Mouse (Mus musculus) hindbrain, embryonic 11.5 days (tissue): ENCODE data around the gene Rab36. TPM values are rescaled to one million over a fixed set of nuclear protein-coding genes. Genes with fewer than 3 reads are reported as not detected.

Experiments used
- ATAC-seq: fragments of 200-750 bp; cut with Nextera tagmentation; 2 replicates; pipeline ENCODE4 v1.8.0; 2017; ENCODE audit warnings: mild to moderate bottlenecking, moderate TSS enrichment, moderate library complexity; ENCODE audit not compliant: low FRiP score
- DNase-seq: peaks from one replicate; pipeline ENCODE4 v3.0.0-alpha.2; 2015; ENCODE audit warnings: low spot score
- H3K27ac ChIP-seq: fragments of 300-500 bp; sonication (generic); 2 replicates; pipeline ENCODE4 v1.5.1; 2014; ENCODE audit warnings: mild to moderate bottlenecking, low read depth, low read length
- H3K27me3 ChIP-seq: fragments of 300-500 bp; sonication (generic); 2 replicates; pipeline ENCODE4 v1.6.1; 2014; ENCODE audit warnings: mild to moderate bottlenecking, low read length, moderate library complexity, mixed read lengths; ENCODE audit not compliant: control insufficient read depth, insufficient read depth
- H3K36me3 ChIP-seq: fragments of 300-500 bp; sonication (generic); 2 replicates; pipeline ENCODE4 v1.6.1; 2014; ENCODE audit warnings: mild to moderate bottlenecking, low read length, moderate library complexity, mixed read lengths; ENCODE audit not compliant: control insufficient read depth, insufficient read depth
- H3K4me1 ChIP-seq: fragments of 300-500 bp; sonication (generic); replicated peaks from 2 replicates; pipeline ENCODE4 v1.6.1; 2014; ENCODE audit warnings: low read length, mixed read lengths; ENCODE audit not compliant: control insufficient read depth, insufficient read depth
- H3K4me2 ChIP-seq: fragments of 300-500 bp; sonication (generic); replicated peaks from 2 replicates; pipeline ENCODE4 v1.6.1; 2014; ENCODE audit warnings: mild to moderate bottlenecking, low read depth, low read length
- H3K4me3 ChIP-seq: fragments of 300-500 bp; sonication (generic); 2 replicates; pipeline ENCODE4 v1.5.1; 2014; ENCODE audit warnings: low read depth, low read length
- H3K9ac ChIP-seq: fragments of 300-500 bp; sonication (generic); 2 replicates; pipeline ENCODE4 v1.6.1; 2014; ENCODE audit warnings: low read depth, low read length
- H3K9me3 ChIP-seq: fragments of 300-500 bp; sonication (generic); 2 replicates; pipeline ENCODE4 v1.6.1; 2016; ENCODE audit warnings: low read length; ENCODE audit not compliant: control insufficient read depth
- WGBS: fragments of 180-500 bp; shearing (Covaris S2); extraction: QIAGEN DNeasy Blood & Tissue Kit; methylation state at CpG from one replicate; pipeline ENCODE4 v1.1.7; 2014; 5-methylcytosine and 5-hydroxymethylcytosine counted together
- polyA plus RNA-seq: library from polyadenylated mRNA; unstranded; fragments of >200 nt; fragmentation: Nextera tagmentation; extraction: Ambion mirVana; gene quantifications from 2 replicates; pipeline ENCODE4 v1.2.1, GENCODE M21; 2014

Gene Rab36
- polyA plus RNA-seq, 1 experiment from 2014 or later, result 6.8 TPM

DNA sequence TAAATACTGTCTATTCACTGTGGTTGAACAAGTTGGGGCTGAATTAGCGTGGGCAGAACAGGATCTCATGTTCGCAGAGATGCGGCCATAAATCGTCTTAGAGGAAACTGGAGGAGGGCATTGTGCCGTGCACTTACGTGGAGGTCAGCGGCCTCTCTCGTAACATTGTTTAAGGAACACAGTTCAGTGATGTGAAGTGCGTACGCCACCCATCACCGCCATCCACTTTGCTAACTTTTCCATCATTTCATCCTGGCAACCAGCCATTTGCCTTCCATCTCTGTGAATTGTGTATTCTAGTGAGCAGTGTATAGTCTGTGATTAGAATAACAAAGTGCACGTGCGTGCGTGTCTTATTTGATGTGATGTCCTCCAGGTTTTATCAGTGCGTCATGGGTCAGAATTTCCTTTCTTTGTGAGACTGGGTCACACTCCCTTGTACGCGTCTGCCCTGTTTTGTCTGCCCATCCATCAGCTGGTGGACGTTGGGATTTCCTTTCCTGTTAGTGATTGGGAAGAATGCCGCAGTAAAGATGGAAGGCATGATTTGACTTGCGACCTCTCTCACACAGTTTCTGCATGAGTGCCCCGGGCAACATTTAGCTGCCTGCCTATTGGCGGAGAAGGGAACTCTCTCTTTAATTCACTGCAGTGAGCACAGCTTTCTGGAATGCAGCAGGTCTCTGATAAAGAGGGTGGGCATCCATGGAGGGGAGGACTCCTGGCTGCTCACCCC is 56.6 kb downstream of the Rab36 start:
- DNase-seq, result peak; percentile 59
- Histone ChIP-seq H3K9ac (no peak overlapping the region), H3K27ac (no peak overlapping the region), H3K4me1 (peaks cover 11% of the 10 kb centered on the region), H3K36me3 (no peaks in the 10 kb centered on the region), H3K9me3 (no peaks in the 10 kb centered on the region), H3K27me3 (peaks cover 7% of the 10 kb centered on the region), H3K4me2 (peak overlapping the region; percentile 19; the same call in 1 of the 2 replicates), H3K4me3 (no peak overlapping the region)
- peak; percentile 70 for ATAC-seq
- WGBS, result 32% methylated on average over 22 of the region's 22 CpGs

DNA sequence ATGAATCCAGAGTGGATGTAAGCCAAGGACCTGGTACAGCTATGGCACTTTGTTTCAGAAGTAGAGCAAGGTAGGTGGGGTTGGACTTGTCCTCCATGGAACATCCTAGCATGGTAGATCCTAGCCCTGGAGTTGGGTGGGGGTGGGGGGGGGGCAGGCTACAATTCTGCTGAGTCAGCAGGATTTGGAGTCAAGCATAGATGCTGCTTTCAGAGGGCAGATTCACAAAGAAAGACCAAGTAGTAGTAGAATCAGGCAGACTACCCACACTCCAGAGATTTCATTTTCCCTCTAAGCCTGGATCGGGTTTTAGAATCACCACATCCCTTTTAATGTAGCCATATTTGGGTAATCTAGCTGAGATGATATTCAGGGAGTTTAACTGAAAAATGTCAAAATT is 57.5 kb downstream of the Rab36 start:
- H3K27ac ChIP-seq, result no peak overlapping the region
- H3K9me3 ChIP-seq, result no peaks in the 10 kb centered on the region
- no peak overlapping the region for H3K9ac ChIP-seq
- no peaks in the 10 kb centered on the region for H3K36me3 ChIP-seq
- H3K4me1 ChIP-seq, result peaks cover 15% of the 10 kb centered on the region
- no peak for DNase-seq
- no peak overlapping the region for H3K4me2 ChIP-seq
- H3K4me3 ChIP-seq, result no peak overlapping the region
- H3K27me3 ChIP-seq, result peaks cover 7% of the 10 kb centered on the region
- 91% methylated on average over 1 of the region's 1 CpGs for WGBS
- no peak for ATAC-seq

DNA sequence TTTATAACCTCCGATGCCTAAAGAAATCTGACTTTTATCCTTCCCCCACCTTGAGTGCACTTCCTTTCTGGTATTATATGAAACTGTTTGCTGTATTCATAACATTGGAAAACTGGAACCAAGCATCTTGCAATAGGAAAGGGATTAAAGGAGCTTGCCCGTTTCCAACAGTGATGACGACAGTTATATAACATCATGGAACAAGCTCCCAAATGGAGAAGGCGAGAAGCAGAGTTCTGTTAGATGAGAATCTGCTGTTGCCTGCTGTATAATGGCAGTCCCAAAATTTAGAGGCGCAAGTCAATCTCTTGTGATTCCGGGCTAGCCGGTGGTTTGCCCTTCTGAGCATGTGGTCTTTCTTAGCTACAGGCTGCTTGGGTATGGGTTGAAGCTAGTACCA is 58.4 kb downstream of the Rab36 start:
- WGBS, result 95% methylated on average over 7 of the region's 7 CpGs
- Histone ChIP-seq H3K4me1 (peaks cover 15% of the 10 kb centered on the region), H3K4me3 (no peak overlapping the region), H3K36me3 (no peaks in the 10 kb centered on the region), H3K9ac (no peak overlapping the region), H3K4me2 (no peak overlapping the region), H3K9me3 (no peaks in the 10 kb centered on the region), H3K27me3 (peaks cover 7% of the 10 kb centered on the region), H3K27ac (no peak overlapping the region)
- ATAC-seq (no peak), DNase-seq (no peak)

DNA sequence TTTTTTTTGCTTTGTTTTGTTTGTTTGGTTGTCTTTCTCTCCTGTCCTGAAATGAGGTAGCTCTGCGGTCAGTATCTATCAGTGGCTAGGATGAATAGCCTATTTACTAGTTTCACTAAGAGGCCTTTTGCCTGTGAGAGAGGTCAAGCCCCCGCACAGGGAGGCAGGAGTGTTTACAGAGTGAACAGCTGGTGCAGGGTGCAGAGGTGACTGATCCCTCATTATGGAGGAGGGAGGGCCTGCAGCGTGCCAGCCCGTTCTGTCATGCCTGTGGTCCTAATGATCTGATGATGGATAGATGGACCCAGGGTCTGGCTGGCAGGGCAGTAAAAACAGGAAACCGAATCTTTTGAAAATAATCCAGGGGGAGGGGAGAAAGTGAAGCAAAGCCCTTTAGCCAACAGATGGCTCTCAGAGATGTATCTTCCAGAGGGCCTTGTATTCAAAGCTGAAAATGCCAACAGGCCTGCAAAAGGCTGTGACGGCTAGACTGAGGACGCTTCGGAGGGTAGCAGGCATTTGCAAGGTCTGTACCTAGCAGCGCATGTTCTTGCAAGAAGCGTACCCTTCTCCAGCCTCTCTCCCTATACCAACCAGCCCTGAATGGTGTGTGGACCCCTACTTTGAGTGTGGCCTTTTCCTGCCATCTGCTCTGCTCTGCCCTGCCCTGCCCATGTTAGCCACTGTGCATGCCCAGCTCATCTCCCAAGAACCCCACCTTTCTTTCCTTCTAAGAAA is 61.8 kb downstream of the Rab36 start:
- peak; percentile 90 for ATAC-seq
- 0 out of 2 replicates have a peak overlapping the region, but pooled peaks have one; percentile 44 for H3K27ac ChIP-seq
- H3K9me3 ChIP-seq, result no peaks in the 10 kb centered on the region
- DNase-seq, result peak; percentile 72
- WGBS, result 19% methylated on average over 10 of the region's 10 CpGs
- H3K36me3 ChIP-seq, result no peaks in the 10 kb centered on the region
- H3K4me2 ChIP-seq, result no peak overlapping the region
- peaks cover 12% of the 10 kb centered on the region for H3K4me1 ChIP-seq
- H3K4me3 ChIP-seq, result no peak overlapping the region
- no peak overlapping the region for H3K9ac ChIP-seq
- peaks cover 7% of the 10 kb centered on the region for H3K27me3 ChIP-seq

GRCm38 (mm10) chr10:75100298-75100697 is 63.4 kb downstream of the Rab36 start:
- H3K4me2 ChIP-seq, result no peak overlapping the region
- H3K36me3 ChIP-seq, result no peaks in the 10 kb centered on the region
- no peaks in the 10 kb centered on the region for H3K9me3 ChIP-seq
- no peak overlapping the region for H3K9ac ChIP-seq
- no peak overlapping the region for H3K4me3 ChIP-seq
- peak; percentile 28 for DNase-seq
- WGBS, result 60% methylated on average over 7 of the region's 7 CpGs
- H3K27ac ChIP-seq, result no peak overlapping the region
- H3K27me3 ChIP-seq, result peaks cover 7% of the 10 kb centered on the region
- ATAC-seq, result no peak
- peaks cover 12% of the 10 kb centered on the region for H3K4me1 ChIP-seq

DNA sequence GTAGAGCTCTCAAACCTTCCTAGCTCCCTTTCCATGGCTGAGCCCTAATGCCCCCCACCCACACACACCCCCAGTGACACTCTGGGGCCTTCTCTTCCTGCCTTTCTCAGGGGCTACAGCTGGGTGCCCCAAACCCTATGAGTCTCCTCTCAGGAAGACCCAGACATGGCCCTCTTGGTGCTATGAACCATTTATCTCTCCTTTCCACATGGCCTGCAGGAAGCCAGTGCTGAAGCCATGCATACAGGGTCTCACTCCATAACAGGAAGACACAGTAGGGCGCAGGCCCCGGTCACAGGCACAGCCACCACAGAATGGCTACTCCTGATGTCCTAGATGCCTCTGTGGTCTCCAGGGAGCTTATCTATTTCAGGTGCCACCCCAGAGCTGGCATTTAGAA is 66.6 kb downstream of the Rab36 start:
- H3K4me3 ChIP-seq, result no peak overlapping the region
- H3K9me3 ChIP-seq, result no peaks in the 10 kb centered on the region
- H3K27ac ChIP-seq, result no peak overlapping the region
- ATAC-seq (no peak), DNase-seq (no peak)
- no peak overlapping the region for H3K9ac ChIP-seq
- 80% methylated on average over 2 of the region's 2 CpGs for WGBS
- no peak overlapping the region for H3K4me2 ChIP-seq
- no peaks in the 10 kb centered on the region for H3K27me3 ChIP-seq
- H3K36me3 ChIP-seq, result no peaks in the 10 kb centered on the region
- H3K4me1 ChIP-seq, result peaks cover 9% of the 10 kb centered on the region; the same call in 1 of the 2 replicates

Other genes starting within 250 kb of the Rab36 start
- gene Gnaz, start 69.9 kb upstream of the Rab36 start, polyA plus RNA-seq, result 14.0 and 14.7 TPM in 2 replicates
- 0.15 and 0.46 TPM in 2 replicates for gene Rsph14, start 4.5 kb upstream of the Rab36 start, polyA plus RNA-seq
- 10.5 and 15.2 TPM in 2 replicates for gene Bcr, start 23.5 kb downstream of the Rab36 start, polyA plus RNA-seq
- gene Specc1l, start 175.0 kb downstream of the Rab36 start, polyA plus RNA-seq, result 21.5 and 27.3 TPM in 2 replicates